In the genomic region with DNA sequence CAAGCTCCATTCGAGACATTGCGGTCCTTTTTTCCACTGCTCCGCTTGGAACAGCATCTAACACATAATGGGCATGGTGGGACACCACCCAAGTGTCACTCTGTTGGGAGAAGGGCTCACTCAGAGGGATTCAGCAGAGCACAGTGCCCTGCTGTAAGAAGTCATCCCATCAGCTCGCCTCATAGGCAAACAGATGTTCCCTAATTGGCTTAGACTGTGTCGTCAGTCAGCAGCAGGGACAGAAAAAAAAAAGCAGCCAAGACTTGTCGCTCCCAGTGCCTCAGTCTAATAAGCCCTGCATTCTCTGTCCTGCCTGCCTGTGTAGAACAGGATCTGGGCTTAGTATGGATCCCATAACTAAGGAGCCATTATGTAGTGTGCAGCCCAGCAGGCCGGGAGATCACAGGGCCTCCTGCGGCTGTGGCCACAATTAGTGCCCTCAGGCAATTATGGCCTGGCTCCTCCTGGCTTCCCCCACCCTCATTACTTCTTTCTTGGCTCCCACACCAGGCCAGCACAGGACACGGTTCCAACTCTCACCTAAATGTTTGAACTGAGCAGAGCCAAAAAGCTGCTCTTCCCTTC, we compare ENCODE assay signal across 12 mouse cellular contexts. TPM values are rescaled to one million over a fixed set of nuclear protein-coding genes. Genes with fewer than 3 reads are reported as not detected.
DNase-seq lines count a peak whose midpoint lies in the region; ATAC-seq and TF ChIP-seq lines count a peak whose summit lies in the region.
"Had no signal": no experiment of that assay in that cellular context is flagged by ENCODE, and none has a peak within 500 bp of the region (broad histone marks: within the 10 kb centered on the region; RNA-seq: fewer than 3 reads in every experiment).

No protein-coding gene starts in this region.

- H3K27ac ChIP-seq in embryonic facial prominence, embryonic 14.5 days (replicated peaks; ENCODE audit: low read depth, low read length) = peak overlapping the region; percentile 29
- H3K27ac ChIP-seq in hindbrain, embryonic 15.5 days (replicated peaks) = 0 out of 2 replicates have a peak overlapping the region, but pooled peaks have one; percentile 49
- no peak overlapping the region for H3K27ac ChIP-seq in midbrain, postnatal 0 days (ENCODE audit: low read depth, low read length)
- H3K27ac ChIP-seq: stomach, embryonic 15.5 days had no signal

- H3K4me2 ChIP-seq in embryonic facial prominence, embryonic 14.5 days (ENCODE audit: low read depth, low read length) = no peak overlapping the region
- no peak overlapping the region for H3K4me2 ChIP-seq in hindbrain, embryonic 15.5 days
- no peak overlapping the region for H3K4me2 ChIP-seq in midbrain, postnatal 0 days (ENCODE audit: low read depth, low read length, poor library complexity, severe bottlenecking)
- H3K4me2 ChIP-seq: heart, embryonic 12.5 days; stomach, embryonic 15.5 days had no signal

- no peak overlapping the region for H3K9ac ChIP-seq in embryonic facial prominence, embryonic 14.5 days (ENCODE audit: low read depth, low read length)
- no peak overlapping the region for H3K9ac ChIP-seq in hindbrain, embryonic 15.5 days
- H3K9ac ChIP-seq in midbrain, postnatal 0 days (replicated peaks; ENCODE audit: low read length, poor library complexity, severe bottlenecking) = no peak overlapping the region
- H3K9ac ChIP-seq: heart, embryonic 12.5 days; stomach, embryonic 15.5 days had no signal

- peaks cover 35% of the 10 kb centered on the region for H3K4me1 ChIP-seq in embryonic facial prominence, embryonic 14.5 days (ENCODE audit: control insufficient read depth, insufficient read depth, low read length)
- peaks cover 22% of the 10 kb centered on the region for H3K4me1 ChIP-seq in hindbrain, embryonic 15.5 days (replicated peaks)
- H3K4me1 ChIP-seq in midbrain, postnatal 0 days (ENCODE audit: insufficient read depth, low read length) = no peaks in the 10 kb centered on the region; the same call in 1 of the 2 replicates
- H3K4me1 ChIP-seq in lung, adult 2 months (ENCODE audit: control insufficient read depth, insufficient read depth, low read length) = peaks cover 8% of the 10 kb centered on the region; the same call in 1 of the 2 replicates

- no peak for TF ChIP-seq POLR2A in lung, adult 2 months (IDR thresholded peaks at IDR 0.05; ENCODE audit: borderline replicate concordance, extremely low read depth, low read depth, low read length)

- no peaks in the 10 kb centered on the region for H3K36me3 ChIP-seq in embryonic facial prominence, embryonic 14.5 days (ENCODE audit: control insufficient read depth, insufficient read depth, low read length)
- no peaks in the 10 kb centered on the region for H3K36me3 ChIP-seq in hindbrain, embryonic 15.5 days
- no peaks in the 10 kb centered on the region for H3K36me3 ChIP-seq in midbrain, postnatal 0 days (ENCODE audit: insufficient read depth, low read length)
- H3K36me3 ChIP-seq: heart, embryonic 12.5 days; stomach, embryonic 15.5 days had no signal

- 34% methylated on average over 9 of the region's 9 CpGs for WGBS in embryonic facial prominence, embryonic 14.5 days
- WGBS in hindbrain, embryonic 15.5 days = 37% methylated on average over 9 of the region's 9 CpGs
- WGBS in midbrain, postnatal 0 days = 35% methylated on average over 9 of the region's 9 CpGs
- 69% methylated on average over 9 of the region's 9 CpGs for WGBS in lung, adult 2 months

- H3K27me3 ChIP-seq in embryonic facial prominence, embryonic 14.5 days (replicated peaks; ENCODE audit: control insufficient read depth, insufficient read depth, low read length) = no peaks in the 10 kb centered on the region
- H3K27me3 ChIP-seq in hindbrain, embryonic 15.5 days = no peaks in the 10 kb centered on the region
- H3K27me3 ChIP-seq in midbrain, postnatal 0 days (ENCODE audit: insufficient read depth, low read length) = no peaks in the 10 kb centered on the region
- H3K27me3 ChIP-seq: heart, embryonic 12.5 days; stomach, embryonic 15.5 days had no signal

- TF ChIP-seq CTCF in midbrain, postnatal 0 days (IDR thresholded peaks at IDR 0.05) = no peak
- TF ChIP-seq CTCF in lung, adult 2 months (IDR thresholded peaks at IDR 0.05; ENCODE audit: insufficient read depth, low read length) = no peak

- no peaks in the 10 kb centered on the region for H3K9me3 ChIP-seq in embryonic facial prominence, embryonic 14.5 days (ENCODE audit: control insufficient read depth, low read length)
- H3K9me3 ChIP-seq in hindbrain, embryonic 15.5 days = no peaks in the 10 kb centered on the region
- no peaks in the 10 kb centered on the region for H3K9me3 ChIP-seq in midbrain, postnatal 0 days (ENCODE audit: low read length)
- H3K9me3 ChIP-seq: heart, embryonic 12.5 days; stomach, embryonic 15.5 days had no signal

- peak; percentile 39 to 46 for DNase-seq in cerebellum, postnatal 14 days
- DNase-seq in cerebellum, postnatal 4 days (ENCODE audit: low spot score in 2 of 2) = no peak
- DNase-seq in embryonic facial prominence, embryonic 14.5 days (ENCODE audit: low spot score) = peak; percentile 77
- DNase-seq in midbrain, postnatal 0 days (ENCODE audit: low spot score) = peak; percentile 75
- DNase-seq in lung, adult 18-20 months = no peak
- DNase-seq in kidney, postnatal 25 days = no peak
- no peak for DNase-seq in lung, adult 2 months

- ATAC-seq in embryonic facial prominence, embryonic 14.5 days (ENCODE audit: low read depth) = peak; percentile 82
- ATAC-seq in hindbrain, embryonic 15.5 days (ENCODE audit: low FRiP score, low read depth) = peak; percentile 70
- ATAC-seq in midbrain, postnatal 0 days (ENCODE audit: low FRiP score) = peak; percentile 45; the same call in 1 of the 2 replicates
- ATAC-seq: intestine, postnatal 0 days; Patski had no signal

- no peak overlapping the region for H3K4me3 ChIP-seq in embryonic facial prominence, embryonic 14.5 days (ENCODE audit: low read depth, low read length)
- no peak overlapping the region for H3K4me3 ChIP-seq in hindbrain, embryonic 15.5 days
- H3K4me3 ChIP-seq in midbrain, postnatal 0 days (ENCODE audit: low read depth, low read length) = no peak overlapping the region
- H3K4me3 ChIP-seq in lung, adult 2 months (replicated peaks; ENCODE audit: extremely low read depth, low read depth, low read length) = no peak overlapping the region
- H3K4me3 ChIP-seq: heart, embryonic 12.5 days; stomach, embryonic 15.5 days had no signal

RNA-seq across cellular contexts. Expression of gene Tspan11, which starts 31.6 kb away (rescaled TPM):
- polyA plus RNA-seq in embryonic facial prominence, embryonic 14.5 days (2014; fragmentation: Nextera tagmentation; extraction: Ambion mirVana) = 21.9 and 22.1 TPM in 2 replicates
- 3.4 and 6.8 TPM in 2 replicates for polyA plus RNA-seq in hindbrain, embryonic 15.5 days (2015; fragmentation: Nextera tagmentation; extraction: Ambion mirVana)
- total RNA-seq in midbrain, postnatal 0 days (2014; rRNA removed) = 5.0 and 6.5 TPM in 2 replicates
- polyA plus RNA-seq in midbrain, postnatal 0 days (2015; fragmentation: Nextera tagmentation; extraction: Ambion mirVana) = 2.6 and 3.0 TPM in 2 replicates
- polyA plus RNA-seq in lung, adult 2 months (2012; rRNA removed) = 47.4 and 85.7 TPM in 2 replicates
- polyA plus RNA-seq: Patski had no signal

Comparison
In these comparisons a context has a peak if more than half of its experiments do, and no peak if none do; other contexts are left out.
1. DNase-seq: peak in cerebellum, postnatal 14 days (2 of 2), embryonic facial prominence, embryonic 14.5 days (single experiment) and midbrain, postnatal 0 days (single experiment); none in cerebellum, postnatal 4 days (0 of 2), lung, adult 18-20 months (0 of 2), kidney, postnatal 25 days (0 of 2) and lung, adult 2 months (single experiment).
2. Peak in every context shown above with its lines, with median percentiles within 50 percentile points of each other: ATAC-seq.